Mouse (Mus musculus): Measurements from ENCODE around the gene Wwox.

DNA sequence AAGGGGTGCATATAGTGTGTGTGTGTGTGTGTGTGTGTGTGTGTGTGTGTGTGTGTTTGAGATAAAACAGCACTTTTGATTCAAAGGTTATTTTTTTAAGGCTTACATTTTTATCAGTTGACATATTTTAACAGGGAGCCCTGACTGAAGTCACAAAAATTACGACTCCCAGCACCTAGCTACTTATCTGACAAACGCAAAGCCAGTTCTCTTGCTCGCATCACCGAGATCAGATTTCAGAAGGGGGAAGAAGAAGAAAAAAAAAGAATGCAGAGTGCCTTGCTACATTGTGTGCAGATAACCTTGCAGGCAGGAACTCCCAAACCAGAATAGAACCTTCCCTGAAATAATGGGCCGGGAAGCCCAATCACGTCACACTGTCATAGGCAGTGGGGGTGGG is 712.0 kb downstream of the Wwox start:
- TF ChIP-seq CTCF (IDR thresholded peaks at IDR 0.05 in 2 of 3, conservative IDR thresholded peaks at IDR 0.05 in 1 of 3; ENCODE audit: control insufficient read depth in 1 of 3, insufficient read depth in 1 of 3, low read depth in 2 of 3, low read length in 3 of 3, poor library complexity in 1 of 3, severe bottlenecking in 1 of 3) (no peak), POLR2A (IDR thresholded peaks at IDR 0.05; ENCODE audit: control insufficient read depth in 1 of 2, insufficient read depth in 1 of 2, low read depth in 1 of 2, low read length in 2 of 2, poor library complexity in 1 of 2) (no peak), ZC3H11A (IDR thresholded peaks at IDR 0.05; ENCODE audit: low read depth, low read length) (no peak), MEF2A (IDR thresholded peaks at IDR 0.05; ENCODE audit: extremely low read depth, insufficient replicate concordance, low read depth, low read length, poor library complexity, severe bottlenecking) (no peak), TBP (IDR thresholded peaks at IDR 0.05; ENCODE audit: low read depth, low read length) (no peak), HCFC1 (IDR thresholded peaks at IDR 0.05; ENCODE audit: low read depth, low read length) (no peak), SIN3A (IDR thresholded peaks at IDR 0.05; ENCODE audit: low read length) (no peak), E2F4 (IDR thresholded peaks at IDR 0.05; ENCODE audit: borderline replicate concordance, low read depth, low read length) (no peak), RAD21 (IDR thresholded peaks at IDR 0.05; ENCODE audit: low read depth, low read length) (no peak)
